Mouse (Mus musculus) heart, embryonic 10.5 days (tissue): ENCODE measurements around the gene Fam104a. TPM values are rescaled to one million over a fixed set of nuclear protein-coding genes. Genes with fewer than 3 reads are reported as not detected.

Source experiments
- DNase-seq: peaks from one replicate; pipeline ENCODE4 v3.0.0-alpha.2; 2017; ENCODE audit warnings: low spot score
- H3K27ac ChIP-seq: fragments of 300-500 bp; sonication (generic); 2 replicates; pipeline ENCODE4 v1.5.1; 2016; ENCODE audit warnings: mild to moderate bottlenecking
- H3K27me3 ChIP-seq: fragments of 300-500 bp; sonication (generic); 2 replicates; pipeline ENCODE4 v1.6.1; 2016; ENCODE audit warnings: mild to moderate bottlenecking; ENCODE audit not compliant: poor library complexity, insufficient read depth, severe bottlenecking
- H3K36me3 ChIP-seq: fragments of 300-500 bp; sonication (generic); 2 replicates; pipeline ENCODE4 v1.6.1; 2016; ENCODE audit warnings: mild to moderate bottlenecking, moderate library complexity
- H3K4me1 ChIP-seq: fragments of 300-500 bp; sonication (generic); 2 replicates; pipeline ENCODE4 v1.6.1; 2016; ENCODE audit warnings: mild to moderate bottlenecking
- H3K4me3 ChIP-seq: fragments of 300-500 bp; sonication (generic); 2 replicates; pipeline ENCODE4 v1.5.1; 2016; ENCODE audit warnings: mild to moderate bottlenecking, moderate library complexity
- H3K9me3 ChIP-seq: fragments of 300-500 bp; sonication (generic); 2 replicates; pipeline ENCODE4 v1.6.1; 2016; ENCODE audit warnings: mild to moderate bottlenecking, moderate library complexity
- WGBS: fragments of 180-500 bp; shearing (Covaris S2); methylation state at CpG from one replicate; pipeline ENCODE4 v1.1.7; 2016; 5-methylcytosine and 5-hydroxymethylcytosine counted together
- polyA plus RNA-seq: library from polyadenylated mRNA; unstranded; fragments of >200 nt; fragmentation: Nextera tagmentation; extraction: Ambion mirVana; gene quantifications from 2 replicates; pipeline ENCODE4 v1.2.1, GENCODE M21; 2016

Fam104a gene
- polyA plus RNA-seq, 1 experiment from 2014 or later: 60.7 TPM

GRCm38 (mm10) chr11:113632303-113632702 is 51.7 kb downstream of the Fam104a start:
- WGBS: 76% methylated on average over 7 of the region's 7 CpGs
- Histone ChIP-seq H3K4me1 (no peaks in the 10 kb centered on the region), H3K27me3 (peaks cover 10% of the 10 kb centered on the region; the same call in 1 of the 2 replicates), H3K4me3 (no peak overlapping the region), H3K36me3 (no peaks in the 10 kb centered on the region), H3K9me3 (no peaks in the 10 kb centered on the region), H3K27ac (no peak overlapping the region)
- DNase-seq: no peak

GRCm38 (mm10) chr11:113631862-113632261 is 52.1 kb downstream of the Fam104a start:
- Histone ChIP-seq H3K27ac (no peak overlapping the region), H3K36me3 (no peaks in the 10 kb centered on the region), H3K27me3 (peaks cover 10% of the 10 kb centered on the region; the same call in 1 of the 2 replicates), H3K9me3 (no peaks in the 10 kb centered on the region), H3K4me1 (no peaks in the 10 kb centered on the region), H3K4me3 (no peak overlapping the region)
- DNase-seq: no peak
- whole genome bisulfite sequencing: 80% methylated on average over 8 of the region's 8 CpGs

- no peaks in the 10 kb centered on the region for H3K9me3 ChIP-seq
- no peaks in the 10 kb centered on the region for H3K4me1 ChIP-seq
- peaks cover 10% of the 10 kb centered on the region; the same call in 1 of the 2 replicates for H3K27me3 ChIP-seq
- no peak overlapping the region for H3K27ac ChIP-seq
- no peak overlapping the region for H3K4me3 ChIP-seq
- no peak for DNase-seq
- WGBS: 79% methylated on average over 8 of the region's 8 CpGs
- H3K36me3 ChIP-seq: no peaks in the 10 kb centered on the region
These were observed 52.7 kb downstream of the Fam104a start for GRCm38 (mm10) chr11:113631302-113631701.

GRCm38 (mm10) chr11:113630642-113631041 is 53.3 kb downstream of the Fam104a start:
- Histone ChIP-seq H3K4me3 (no peak overlapping the region), H3K36me3 (no peaks in the 10 kb centered on the region), H3K9me3 (no peaks in the 10 kb centered on the region), H3K27me3 (peaks cover 10% of the 10 kb centered on the region; the same call in 1 of the 2 replicates), H3K27ac (no peak overlapping the region), H3K4me1 (no peaks in the 10 kb centered on the region)
- no peak for DNase-seq
- 57% methylated on average over 7 of the region's 7 CpGs for WGBS

GRCm38 (mm10) chr11:113627785-113628184 is 56.2 kb downstream of the Fam104a start:
- 51% methylated on average over 4 of the region's 4 CpGs for WGBS
- H3K27ac ChIP-seq: no peak overlapping the region
- peaks cover 10% of the 10 kb centered on the region; the same call in 1 of the 2 replicates for H3K27me3 ChIP-seq
- H3K4me1 ChIP-seq: no peaks in the 10 kb centered on the region
- H3K4me3 ChIP-seq: no peak overlapping the region
- H3K36me3 ChIP-seq: no peaks in the 10 kb centered on the region
- no peaks in the 10 kb centered on the region for H3K9me3 ChIP-seq
- DNase-seq: no peak

- DNase-seq: no peak
- Histone ChIP-seq H3K27ac (no peak overlapping the region), H3K4me1 (no peaks in the 10 kb centered on the region), H3K36me3 (no peaks in the 10 kb centered on the region), H3K4me3 (no peak overlapping the region), H3K27me3 (peaks cover 22% of the 10 kb centered on the region), H3K9me3 (no peaks in the 10 kb centered on the region)
- WGBS: 90% methylated on average over 18 of the region's 18 CpGs
These were observed 58.5 kb downstream of the Fam104a start for GRCm38 (mm10) chr11:113625437-113625836.

- 82% methylated on average over 4 of the region's 4 CpGs for WGBS
- no peak overlapping the region for H3K27ac ChIP-seq
- peaks cover 24% of the 10 kb centered on the region for H3K4me1 ChIP-seq
- H3K27me3 ChIP-seq: peaks cover 49% of the 10 kb centered on the region
- H3K4me3 ChIP-seq: no peak overlapping the region
- DNase-seq: no peak
- H3K36me3 ChIP-seq: no peaks in the 10 kb centered on the region
- no peaks in the 10 kb centered on the region for H3K9me3 ChIP-seq
These were observed 61.9 kb downstream of the Fam104a start for GRCm38 (mm10) chr11:113622028-113622427.

GRCm38 (mm10) chr11:113621001-113621400 is 63.0 kb downstream of the Fam104a start:
- peaks cover 60% of the 10 kb centered on the region for H3K27me3 ChIP-seq
- WGBS: 74% methylated on average over 2 of the region's 2 CpGs
- H3K36me3 ChIP-seq: no peaks in the 10 kb centered on the region
- H3K4me3 ChIP-seq: no peak overlapping the region
- peaks cover 24% of the 10 kb centered on the region for H3K4me1 ChIP-seq
- H3K27ac ChIP-seq: no peak overlapping the region
- H3K9me3 ChIP-seq: no peaks in the 10 kb centered on the region
- no peak for DNase-seq

GRCm38 (mm10) chr11:113619420-113620080 is 64.4 kb downstream of the Fam104a start:
- H3K27ac ChIP-seq: 0 out of 2 replicates have a peak overlapping the region, but pooled peaks have one; percentile 50
- peak overlapping the region; percentile 62 for H3K4me3 ChIP-seq
- DNase-seq: no peak
- H3K36me3 ChIP-seq: no peaks in the 10 kb centered on the region
- H3K27me3 ChIP-seq: peaks cover 68% of the 10 kb centered on the region
- H3K4me1 ChIP-seq: peaks cover 24% of the 10 kb centered on the region
- WGBS: 5% methylated on average over 31 of the region's 31 CpGs
- H3K9me3 ChIP-seq: no peaks in the 10 kb centered on the region

- Histone ChIP-seq H3K9me3 (no peaks in the 10 kb centered on the region), H3K27me3 (peaks cover 74% of the 10 kb centered on the region), H3K27ac (0 out of 2 replicates have a peak within 1 kb of the TSS, but pooled peaks have one; percentile 50), H3K4me1 (peaks cover 24% of the 10 kb centered on the region), H3K4me3 (peak within 1 kb of the TSS; percentile 62), H3K36me3 (no peaks in the 10 kb centered on the region)
- peak; percentile 79 for DNase-seq
- under 1% methylated on average over 54 of the region's 54 CpGs for WGBS
These were observed 65.1 kb downstream of the Fam104a start, which contains the start of gene Sstr2 for GRCm38 (mm10) chr11:113618672-113619419. Gene Sstr2 (plus strand): TSS chr11:113619342.

GRCm38 (mm10) chr11:113618303-113618671 is 65.7 kb downstream of the Fam104a start:
- Histone ChIP-seq H3K9me3 (no peaks in the 10 kb centered on the region), H3K36me3 (no peaks in the 10 kb centered on the region), H3K4me3 (peak overlapping the region; percentile 62), H3K27me3 (peaks cover 77% of the 10 kb centered on the region), H3K27ac (0 out of 2 replicates have a peak overlapping the region, but pooled peaks have one; percentile 1), H3K4me1 (peaks cover 24% of the 10 kb centered on the region)
- no peak for DNase-seq
- 23% methylated on average over 4 of the region's 4 CpGs for WGBS

GRCm38 (mm10) chr11:113617132-113617911 is 66.6 kb downstream of the Fam104a start:
- WGBS: 52% methylated on average over 14 of the region's 14 CpGs
- no peaks in the 10 kb centered on the region for H3K36me3 ChIP-seq
- peaks cover 24% of the 10 kb centered on the region for H3K4me1 ChIP-seq
- H3K4me3 ChIP-seq: no peak overlapping the region
- no peak for DNase-seq
- H3K27me3 ChIP-seq: peaks cover 77% of the 10 kb centered on the region
- H3K9me3 ChIP-seq: no peaks in the 10 kb centered on the region
- no peak overlapping the region for H3K27ac ChIP-seq
